Mouse (Mus musculus) erythroblast, embryonic 14.5 days (primary cell): ENCODE results near the gene Gm38392.

Experiments
- GATA1 ChIP-seq: IDR thresholded peaks from 2 replicates; pipeline ENCODE4 v1.6.1; 2012; ENCODE audit warnings: low read length, inconsistent platforms, mixed read lengths
- TAL1 ChIP-seq: IDR thresholded peaks from 3 replicates; pipeline ENCODE4 v1.6.1; 2012; ENCODE audit warnings: low read length, inconsistent platforms, mixed read lengths

DNA sequence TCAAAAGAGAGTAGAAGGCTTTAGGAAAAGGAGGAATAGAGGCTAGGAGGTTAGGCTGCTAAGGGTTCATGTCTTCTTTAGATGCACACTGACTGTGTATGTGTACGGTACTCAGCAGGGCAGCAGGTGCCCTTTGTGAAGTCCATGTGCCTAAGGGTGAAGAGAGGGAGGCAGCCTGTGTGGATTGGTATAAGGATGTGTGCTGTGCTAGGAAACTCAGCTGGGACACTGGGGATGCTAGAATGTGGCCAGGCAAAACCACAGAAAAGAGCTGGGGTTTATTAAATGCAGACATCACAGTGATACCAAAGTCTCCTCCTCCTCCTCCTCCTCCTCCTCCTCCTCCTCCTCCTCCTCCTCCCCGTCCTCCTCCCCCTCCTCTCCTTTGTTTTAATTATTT, 69.3 kb downstream of the Gm38392 start:
- TF ChIP-seq GATA1 = no peak
- no peak for TF ChIP-seq TAL1
